Mouse (Mus musculus) testis, adult 2 months (tissue): ENCODE data around the gene Lyl1.

ENCODE experiments used
- CTCF ChIP-seq: fragments of 200-500 bp; IDR thresholded peaks from 2 replicates; pipeline ENCODE4 v1.5.1; 2012; ENCODE audit warnings: low read depth, mild to moderate bottlenecking, inconsistent platforms, low read length, moderate library complexity; ENCODE audit not compliant: control insufficient read depth, insufficient read depth, insufficient replicate concordance
- POLR2A ChIP-seq: fragments of 200-500 bp; IDR thresholded peaks from 2 replicates; pipeline ENCODE4 v1.6.1; 2012; ENCODE audit warnings: low read depth, mild to moderate bottlenecking, inconsistent platforms, low read length, moderate library complexity; ENCODE audit not compliant: control insufficient read depth

DNA sequence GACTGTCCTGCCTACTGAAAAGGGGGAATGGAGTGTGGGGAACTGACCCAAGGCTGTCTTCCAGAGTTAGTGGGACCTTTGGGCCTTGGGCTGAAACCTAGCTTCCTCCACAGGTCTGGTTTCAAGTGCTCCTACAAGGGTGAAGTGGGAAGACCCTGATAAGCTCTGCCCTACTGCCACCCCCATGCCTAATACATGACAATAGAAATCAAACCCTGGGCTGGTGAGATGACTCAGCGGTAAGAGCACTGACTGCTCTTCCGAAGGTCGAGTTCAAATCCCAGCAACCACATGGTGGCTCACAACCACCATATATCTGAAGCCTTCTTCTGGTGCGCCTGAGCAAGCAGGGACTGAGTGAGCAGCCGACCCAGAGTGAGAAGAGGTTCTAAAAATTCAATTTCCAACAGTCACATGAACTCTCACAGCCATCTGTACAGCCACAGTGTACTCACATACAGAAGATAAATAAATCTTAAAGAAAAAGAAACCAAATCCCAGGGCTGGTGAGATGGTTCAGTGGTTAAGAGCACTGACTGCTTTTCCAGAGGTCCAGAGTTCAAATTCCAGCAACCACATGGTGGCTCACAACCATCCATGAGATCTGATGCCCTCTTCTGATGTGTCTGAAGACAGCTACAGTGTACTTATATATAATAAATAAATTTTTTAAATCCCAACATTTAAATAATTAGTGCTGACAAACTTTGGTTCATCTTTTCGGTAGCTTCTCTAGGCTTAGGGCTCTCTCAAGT, 32.3 kb upstream of the Lyl1 start:
- no peak for TF ChIP-seq POLR2A
- TF ChIP-seq CTCF: no peak
